Mouse (Mus musculus): ENCODE measurements around the gene Spcs2.

GRCm38 (mm10) chr7:99907463-99907862 lies 44.2 kb upstream of the Spcs2 start:
- no peak for TF ChIP-seq EP300 (IDR thresholded peaks at IDR 0.05; ENCODE audit: low read depth)
- TF ChIP-seq CTCF (IDR thresholded peaks at IDR 0.05; ENCODE audit: low read depth): no peak

All from heart, postnatal 0 days (tissue).